Mouse (Mus musculus): ENCODE data around the gene Slc44a3. TPM values are rescaled to one million over a fixed set of nuclear protein-coding genes. Genes with fewer than 3 reads are reported as not detected.

Slc44a3 gene
- polyA plus RNA-seq, 1 experiment from 2014 or later = 16.9 TPM

- Histone ChIP-seq H3K27me3 (ENCODE audit: insufficient read depth, low read length) (no peaks in the 10 kb centered on the region), H3K9ac (ENCODE audit: low read depth, low read length) (no peak overlapping the region), H3K27ac (no peak overlapping the region), H3K4me2 (ENCODE audit: low read length) (peak overlapping the region; percentile 88; the same call in 1 of the 2 replicates), H3K36me3 (ENCODE audit: insufficient read depth, low read length) (no peaks in the 10 kb centered on the region), H3K4me1 (replicated peaks; ENCODE audit: insufficient read depth, low read length) (peaks cover 56% of the 10 kb centered on the region), H3K9me3 (replicated peaks; ENCODE audit: low read length) (no peaks in the 10 kb centered on the region), H3K4me3 (replicated peaks; ENCODE audit: low read depth, low read length) (no peak overlapping the region)
- 47% methylated on average over 7 of the region's 7 CpGs for WGBS
- ATAC-seq (replicated peaks; ENCODE audit: low FRiP score, low read depth) (no peak), DNase-seq (ENCODE audit: low spot score) (no peak)
- no peak for TF ChIP-seq CTCF (IDR thresholded peaks at IDR 0.05; ENCODE audit: low read depth)
Measured at GRCm38 (mm10) chr3:121430289-121430936, 101.8 kb downstream of the Slc44a3 start.

GRCm38 (mm10) chr3:121429469-121429868 lies 102.7 kb downstream of the Slc44a3 start:
- peaks cover 47% of the 10 kb centered on the region for H3K4me1 ChIP-seq (replicated peaks; ENCODE audit: insufficient read depth, low read length)
- H3K27ac ChIP-seq = no peak overlapping the region
- DNase-seq (ENCODE audit: low spot score) (no peak), ATAC-seq (replicated peaks; ENCODE audit: low FRiP score, low read depth) (no peak)
- H3K9me3 ChIP-seq (replicated peaks; ENCODE audit: low read length) = no peaks in the 10 kb centered on the region
- H3K27me3 ChIP-seq (ENCODE audit: insufficient read depth, low read length) = no peaks in the 10 kb centered on the region
- TF ChIP-seq CTCF (IDR thresholded peaks at IDR 0.05; ENCODE audit: low read depth) = no peak
- H3K4me2 ChIP-seq (ENCODE audit: low read length) = peak overlapping the region; percentile 88
- H3K36me3 ChIP-seq (ENCODE audit: insufficient read depth, low read length) = no peaks in the 10 kb centered on the region
- H3K9ac ChIP-seq (ENCODE audit: low read depth, low read length) = no peak overlapping the region
- no peak overlapping the region for H3K4me3 ChIP-seq (replicated peaks; ENCODE audit: low read depth, low read length)
- WGBS = 55% methylated on average over 3 of the region's 3 CpGs

- TF ChIP-seq CTCF (IDR thresholded peaks at IDR 0.05; ENCODE audit: low read depth) = no peak
- Histone ChIP-seq H3K4me2 (ENCODE audit: low read length) (peak overlapping the region; percentile 88), H3K27me3 (ENCODE audit: insufficient read depth, low read length) (no peaks in the 10 kb centered on the region), H3K4me1 (replicated peaks; ENCODE audit: insufficient read depth, low read length) (peaks cover 40% of the 10 kb centered on the region; the same call in 1 of the 2 replicates), H3K4me3 (replicated peaks; ENCODE audit: low read depth, low read length) (peak overlapping the region; percentile 72), H3K27ac (0 out of 2 replicates have a peak overlapping the region, but pooled peaks have one; percentile 99), H3K36me3 (ENCODE audit: insufficient read depth, low read length) (no peaks in the 10 kb centered on the region), H3K9me3 (replicated peaks; ENCODE audit: low read length) (no peaks in the 10 kb centered on the region), H3K9ac (ENCODE audit: low read depth, low read length) (peak overlapping the region; percentile 89; the same call in 1 of the 2 replicates)
- ATAC-seq (replicated peaks; ENCODE audit: low FRiP score, low read depth) (no peak), DNase-seq (ENCODE audit: low spot score) (no peak)
- 31% methylated on average over 11 of the region's 11 CpGs for WGBS
Measured at GRCm38 (mm10) chr3:121428696-121429259, 103.4 kb downstream of the Slc44a3 start.

GRCm38 (mm10) chr3:121428230-121428629 lies 104.0 kb downstream of the Slc44a3 start:
- no peaks in the 10 kb centered on the region for H3K36me3 ChIP-seq (ENCODE audit: insufficient read depth, low read length)
- peak overlapping the region; percentile 72 for H3K4me3 ChIP-seq (replicated peaks; ENCODE audit: low read depth, low read length)
- ATAC-seq (replicated peaks; ENCODE audit: low FRiP score, low read depth) (no peak), DNase-seq (ENCODE audit: low spot score) (no peak)
- H3K4me2 ChIP-seq (ENCODE audit: low read length) = peak overlapping the region; percentile 88
- WGBS = 4% methylated on average over 8 of the region's 8 CpGs
- H3K27ac ChIP-seq = peak overlapping the region; percentile 99
- no peaks in the 10 kb centered on the region for H3K9me3 ChIP-seq (replicated peaks; ENCODE audit: low read length)
- H3K9ac ChIP-seq (ENCODE audit: low read depth, low read length) = peak overlapping the region; percentile 89
- H3K27me3 ChIP-seq (ENCODE audit: insufficient read depth, low read length) = no peaks in the 10 kb centered on the region
- TF ChIP-seq CTCF (IDR thresholded peaks at IDR 0.05; ENCODE audit: low read depth) = no peak
- H3K4me1 ChIP-seq (replicated peaks; ENCODE audit: insufficient read depth, low read length) = peaks cover 35% of the 10 kb centered on the region; the same call in 1 of the 2 replicates

GRCm38 (mm10) chr3:121427520-121427908 lies 104.7 kb downstream of the Slc44a3 start:
- Histone ChIP-seq H3K36me3 (ENCODE audit: insufficient read depth, low read length) (no peaks in the 10 kb centered on the region), H3K4me2 (ENCODE audit: low read length) (peak overlapping the region; percentile 88), H3K27ac (peak overlapping the region; percentile 99), H3K27me3 (ENCODE audit: insufficient read depth, low read length) (no peaks in the 10 kb centered on the region), H3K4me3 (replicated peaks; ENCODE audit: low read depth, low read length) (peak overlapping the region; percentile 72), H3K9ac (ENCODE audit: low read depth, low read length) (peak overlapping the region; percentile 89), H3K9me3 (replicated peaks; ENCODE audit: low read length) (no peaks in the 10 kb centered on the region), H3K4me1 (replicated peaks; ENCODE audit: insufficient read depth, low read length) (peaks cover 32% of the 10 kb centered on the region; the same call in 1 of the 2 replicates)
- TF ChIP-seq CTCF (IDR thresholded peaks at IDR 0.05; ENCODE audit: low read depth) = no peak
- peak; percentile 91 for DNase-seq (ENCODE audit: low spot score)
- peak; percentile 35; the same call in 1 of the 2 replicates for ATAC-seq (replicated peaks; ENCODE audit: low FRiP score, low read depth)
- 1% methylated on average over 13 of the region's 13 CpGs for WGBS

- Histone ChIP-seq H3K9ac (ENCODE audit: low read depth, low read length) (peak overlapping the region; percentile 89), H3K36me3 (ENCODE audit: insufficient read depth, low read length) (no peaks in the 10 kb centered on the region), H3K4me2 (ENCODE audit: low read length) (peak overlapping the region; percentile 88), H3K4me1 (replicated peaks; ENCODE audit: insufficient read depth, low read length) (peaks cover 28% of the 10 kb centered on the region; the same call in 1 of the 2 replicates), H3K27me3 (ENCODE audit: insufficient read depth, low read length) (no peaks in the 10 kb centered on the region), H3K4me3 (replicated peaks; ENCODE audit: low read depth, low read length) (peak overlapping the region; percentile 72), H3K9me3 (replicated peaks; ENCODE audit: low read length) (no peaks in the 10 kb centered on the region), H3K27ac (peak overlapping the region; percentile 99)
- WGBS = under 1% methylated on average over 82 of the region's 93 CpGs
- peak; percentile 57; the same call in 1 of the 2 replicates for TF ChIP-seq CTCF (IDR thresholded peaks at IDR 0.05; ENCODE audit: low read depth)
- ATAC-seq (replicated peaks; ENCODE audit: low FRiP score, low read depth) (peak; percentile 73), DNase-seq (ENCODE audit: low spot score) (peak; percentile 87)
Measured at GRCm38 (mm10) chr3:121426621-121427519, 105.3 kb downstream of the Slc44a3 start.

Data from kidney, postnatal 0 days (tissue).